Comparison of ENCODE assay signal across 8 mouse cellular contexts in the genomic region with DNA sequence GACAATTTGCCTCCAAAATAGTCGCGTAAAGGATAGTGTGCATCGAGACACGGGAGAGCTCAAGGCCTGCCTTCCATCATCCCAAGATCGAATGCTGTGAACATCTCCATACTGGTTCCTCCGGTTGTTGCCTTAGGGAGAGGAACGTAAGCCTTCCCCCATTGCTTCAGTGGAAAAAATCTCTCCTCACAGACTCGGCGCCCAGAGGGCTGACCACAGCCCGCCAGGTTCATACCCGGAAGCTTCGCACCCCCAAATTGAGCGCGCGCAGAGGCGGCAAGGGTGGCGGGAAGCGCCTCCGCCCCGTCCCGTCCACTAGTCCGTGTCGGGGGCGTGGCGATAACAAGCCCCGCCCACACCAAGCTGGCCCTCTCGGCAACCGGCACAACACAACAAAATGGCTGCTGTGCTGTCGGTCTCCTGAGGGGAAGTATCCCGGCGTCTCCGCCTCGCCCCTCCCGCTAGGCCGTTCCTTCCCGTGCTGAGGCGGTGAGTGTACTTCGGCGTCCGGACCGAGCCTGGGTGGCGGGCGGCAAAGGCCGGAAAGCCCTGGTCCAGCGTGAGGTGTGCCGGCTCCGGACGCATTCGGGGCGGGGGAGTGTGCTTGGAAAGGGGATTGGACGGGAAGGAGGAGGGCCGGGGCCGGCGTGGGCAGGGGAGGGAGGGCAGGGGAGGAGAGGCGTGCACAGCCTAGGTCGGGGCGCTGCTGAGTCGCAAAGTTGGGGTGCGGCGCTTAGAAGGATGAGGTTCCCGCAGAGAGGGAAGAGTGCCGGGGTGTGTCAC. TPM values are rescaled to one million over a fixed set of nuclear protein-coding genes. Genes with fewer than 3 reads are reported as not detected.
DNase-seq lines count a peak whose midpoint lies in the region; ATAC-seq lines count a peak whose summit lies in the region.

Gene Cntrl (plus strand): TSS at position 352 of the 783 bp plus-strand sequence.

- ATAC-seq in common myeloid progenitor, adult 5-6 weeks (replicated peaks; ENCODE audit: low read depth, poor library complexity, severe bottlenecking): peak; percentile 78
- peak; percentile 81 for ATAC-seq in megakaryocyte progenitor cell, adult 5-6 weeks (replicated peaks; ENCODE audit: poor library complexity)

- DNase-seq in ZHBTc4 (ENCODE audit: low read depth, low spot score): peak; percentile 94
- peak; percentile 92 to 93 for DNase-seq in gastrocnemius, adult 8-10 months (ENCODE audit: low spot score in 2 of 2)
- peak; percentile 95 for DNase-seq in induced T-regulatory cell, adult 2 months (ENCODE audit: low read depth)
- peak; percentile 78 to 94 for DNase-seq in left cerebral cortex, adult 9 months (ENCODE audit: low spot score in 2 of 2)
- DNase-seq in right cerebral cortex, postnatal 14 days: peak; percentile 92
- DNase-seq in urinary bladder, postnatal 36 days (ENCODE audit: low spot score in 2 of 2): peak; percentile 93 to 96

RNA-seq across cellular contexts. Expression of gene Cntrl, which starts in this region (rescaled TPM):
- total RNA-seq in common myeloid progenitor, adult 5-6 weeks (2017): 146 and 156 TPM in 2 replicates
- total RNA-seq in gastrocnemius, adult 8-10 months (2022): 1 to 10 TPM; 4.1 to 6.0 (median 4.6) TPM
- total RNA-seq in megakaryocyte progenitor cell, adult 5-6 weeks (2015): 102 and 117 TPM in 2 replicates
- total RNA-seq in megakaryocyte progenitor cell, adult 5-6 weeks (2017): 114 and 137 TPM in 2 replicates

Comparison
In these comparisons a context has a peak if more than half of its experiments do, and no peak if none do; other contexts are left out.
1. Peak in every context shown above with its lines: DNase-seq and ATAC-seq.
2. RNA of gene Cntrl (total RNA-seq): 146 to 156 TPM in common myeloid progenitor, adult 5-6 weeks and 102 to 137 TPM in megakaryocyte progenitor cell, adult 5-6 weeks; 4.1 to 6.0 TPM in gastrocnemius, adult 8-10 months; every median in the first group is over 10 times any median in the second.